ENCODE assay signal across 17 mouse cellular contexts in the genomic region with DNA sequence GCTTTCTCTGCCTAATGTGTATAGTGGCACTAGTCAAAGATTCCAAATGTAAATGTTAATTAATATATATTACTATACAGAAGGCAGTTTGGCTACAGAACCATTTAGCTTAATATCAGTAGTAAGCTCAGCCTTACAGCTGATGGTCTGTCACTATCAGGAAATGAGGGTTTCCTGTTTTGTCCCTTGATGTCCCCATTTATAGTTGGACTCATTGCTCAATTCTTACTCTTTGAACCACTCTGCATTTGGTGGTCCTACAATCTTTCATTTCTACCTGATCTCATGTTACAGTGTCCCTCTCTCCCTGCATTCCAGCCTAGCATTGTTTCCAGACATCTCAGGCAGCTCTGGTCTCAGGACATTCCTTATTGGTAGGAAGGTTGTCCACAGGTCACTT.
A peak's percentile ranks its signal among the peaks of the same experiment; 100 is the strongest.
DNase-seq lines count a peak whose midpoint lies in the region; ATAC-seq lines count a peak whose summit lies in the region.
"Had no signal": no experiment of that assay in that cellular context is flagged by ENCODE, and none has a peak within 500 bp of the region (broad histone marks: within the 10 kb centered on the region; RNA-seq: fewer than 3 reads in every experiment).

No protein-coding gene starts in this region.

- ATAC-seq in granulocyte monocyte progenitor cell, adult 5-6 weeks (replicated peaks; ENCODE audit: poor library complexity, severe bottlenecking): peak; percentile 65
- 0 out of 2 replicates have a peak, but pooled peaks have one; percentile 26 for ATAC-seq in megakaryocyte-erythroid progenitor cell, adult 5-6 weeks (replicated peaks; ENCODE audit: low FRiP score, low TSS enrichment, poor library complexity, severe bottlenecking)
- ATAC-seq: forebrain, embryonic 13.5 days; forebrain, embryonic 15.5 days; forebrain, postnatal 0 days had no signal

- intact Hi-C loops in gastrocnemius, postnatal 14 days (cut with DNase I; ENCODE audit: low total_unique reads): no loop called here

- DNase-seq in 416B (ENCODE audit: low read depth): peak; percentile 33
- no peak for DNase-seq in gastrocnemius, postnatal 14 days
- DNase-seq in left cerebral cortex, adult 18-20 months (ENCODE audit: low spot score in 2 of 2): no peak
- DNase-seq: adrenal gland, adult 2 months; adrenal gland, postnatal 10 days; adrenal gland, postnatal 25 days; cerebellum, adult 11 months; cerebellum, adult 18-20 months; cerebellum, adult 8-10 months; cerebellum, adult 9-11 months; cerebellum, postnatal 14 days; cerebellum, postnatal 36 days; forebrain, postnatal 0 days had no signal
